Mouse (Mus musculus) mature B cell (primary cell): Measurements from ENCODE around the gene Ifih1.

Source experiments
- in situ Hi-C: fragments of 300-500 bp; cut with MboI; formaldehyde crosslinking; loops from 2 replicates; pipeline ENCODE4 v1.14.3; 2019

Gene Ifih1

GRCm38 (mm10) chr2:62639869-62640268 lies 6.2 kb downstream of the Ifih1 start:
- in situ Hi-C loops = loop anchor here (25.0 kb wide), 1 partner anchor 1003 kb away; no protein-coding TSS in a partner anchor

GRCm38 (mm10) chr2:62630446-62630845 lies 15.6 kb downstream of the Ifih1 start:
- in situ Hi-C loops = loop anchor here (25.0 kb wide), 1 partner anchor 993 kb away; no protein-coding TSS in a partner anchor

GRCm38 (mm10) chr2:62628356-62628755 lies 17.7 kb downstream of the Ifih1 start:
- in situ Hi-C loops = loop anchor here (25.0 kb wide), 1 partner anchor 991 kb away; no protein-coding TSS in a partner anchor

- in situ Hi-C loops = loop anchor here (25.0 kb wide), 1 partner anchor 990 kb away; no protein-coding TSS in a partner anchor
Observed at GRCm38 (mm10) chr2:62627728-62628127, 18.3 kb downstream of the Ifih1 start.

GRCm38 (mm10) chr2:62623024-62623441 lies 23.0 kb downstream of the Ifih1 start:
- in situ Hi-C loops = no loop called here

GRCm38 (mm10) chr2:62619679-62620078 lies 26.4 kb downstream of the Ifih1 start:
- in situ Hi-C loops = no loop called here

GRCm38 (mm10) chr2:62618934-62619341 lies 27.1 kb downstream of the Ifih1 start:
- in situ Hi-C loops = no loop called here

- in situ Hi-C loops = no loop called here
Observed at GRCm38 (mm10) chr2:62613133-62613532, 32.9 kb downstream of the Ifih1 start.

GRCm38 (mm10) chr2:62606205-62606604 lies 39.9 kb downstream of the Ifih1 start:
- in situ Hi-C loops = no loop called here

GRCm38 (mm10) chr2:62603530-62603929 lies 42.5 kb downstream of the Ifih1 start:
- in situ Hi-C loops = no loop called here

- in situ Hi-C loops = no loop called here
Observed at GRCm38 (mm10) chr2:62596586-62596985, 49.5 kb downstream of the Ifih1 start.

GRCm38 (mm10) chr2:62594491-62594890 lies 51.6 kb downstream of the Ifih1 start:
- in situ Hi-C loops = no loop called here

GRCm38 (mm10) chr2:62591555-62591954 lies 54.5 kb downstream of the Ifih1 start:
- in situ Hi-C loops = no loop called here

- in situ Hi-C loops = no loop called here
Observed at GRCm38 (mm10) chr2:62589333-62589732, 56.7 kb downstream of the Ifih1 start.

- in situ Hi-C loops = no loop called here
Observed at GRCm38 (mm10) chr2:62585769-62586168, 60.3 kb downstream of the Ifih1 start.

GRCm38 (mm10) chr2:62574962-62575361 lies 71.1 kb downstream of the Ifih1 start:
- in situ Hi-C loops = no loop called here

- in situ Hi-C loops = no loop called here
Observed at GRCm38 (mm10) chr2:62574250-62574649, 71.8 kb downstream of the Ifih1 start.

GRCm38 (mm10) chr2:62573753-62574159 lies 72.3 kb downstream of the Ifih1 start, which contains the start of gene Fap:
Fap (minus strand) TSS chr2:62574075.
- in situ Hi-C loops = no loop called here

GRCm38 (mm10) chr2:62573099-62573752 lies 72.8 kb downstream of the Ifih1 start:
- in situ Hi-C loops = no loop called here

GRCm38 (mm10) chr2:62564687-62565086 lies 81.4 kb downstream of the Ifih1 start:
- in situ Hi-C loops = no loop called here

- in situ Hi-C loops = no loop called here
Observed at GRCm38 (mm10) chr2:62562661-62563485, 83.2 kb downstream of the Ifih1 start.

GRCm38 (mm10) chr2:62557417-62557816 lies 88.6 kb downstream of the Ifih1 start:
- in situ Hi-C loops = no loop called here

GRCm38 (mm10) chr2:62556349-62556748 lies 89.7 kb downstream of the Ifih1 start:
- in situ Hi-C loops = no loop called here
